11 mouse cellular contexts compared by ENCODE assay signal in genomic region chr5:118513005-118513404, GRCm38 (mm10). TPM values are rescaled to one million over a fixed set of nuclear protein-coding genes. Genes with fewer than 3 reads are reported as not detected.
DNase-seq lines count a peak whose midpoint lies in the region; ATAC-seq and TF ChIP-seq lines count a peak whose summit lies in the region.
"Had no signal": no experiment of that assay in that cellular context is flagged by ENCODE, and none has a peak within 500 bp of the region (broad histone marks: within the 10 kb centered on the region; RNA-seq: fewer than 3 reads in every experiment).

No protein-coding gene starts in this region.

- H3K4me1 ChIP-seq in kidney, postnatal 0 days (replicated peaks; ENCODE audit: insufficient read depth, low read length), result peaks cover 18% of the 10 kb centered on the region; the same call in 1 of the 2 replicates
- peaks cover 23% of the 10 kb centered on the region for H3K4me1 ChIP-seq in kidney, embryonic 14.5 days (ENCODE audit: control insufficient read depth, insufficient read depth, low read length)
- peaks cover 55% of the 10 kb centered on the region for H3K4me1 ChIP-seq in limb, embryonic 12.5 days (replicated peaks)

- 61% methylated on average over 1 of the region's 1 CpGs for WGBS in kidney, postnatal 0 days
- 59% methylated on average over 1 of the region's 1 CpGs for WGBS in kidney, embryonic 14.5 days
- 28% methylated on average over 1 of the region's 1 CpGs for WGBS in limb, embryonic 12.5 days

- no peak overlapping the region for H3K27ac ChIP-seq in kidney, postnatal 0 days
- H3K27ac ChIP-seq in kidney, embryonic 14.5 days (ENCODE audit: low read depth, low read length), result no peak overlapping the region
- H3K27ac ChIP-seq in limb, embryonic 12.5 days, result peak overlapping the region; percentile 92; the same call in 1 of the 2 replicates

- intact Hi-C loops in gastrocnemius, postnatal 36 days (cut with DNase I), result no loop called here

- no peak overlapping the region for H3K4me3 ChIP-seq in kidney, postnatal 0 days (replicated peaks; ENCODE audit: low read depth, low read length)
- H3K4me3 ChIP-seq in kidney, embryonic 14.5 days (ENCODE audit: low read length), result no peak overlapping the region
- H3K4me3 ChIP-seq in limb, embryonic 12.5 days (replicated peaks), result no peak overlapping the region; the same call in 1 of the 2 replicates

- H3K27me3 ChIP-seq in kidney, postnatal 0 days (ENCODE audit: insufficient read depth, low read length), result no peaks in the 10 kb centered on the region
- peaks cover 2% of the 10 kb centered on the region; the same call in 1 of the 2 replicates for H3K27me3 ChIP-seq in kidney, embryonic 14.5 days (ENCODE audit: control insufficient read depth, insufficient read depth, low read length)
- no peaks in the 10 kb centered on the region for H3K27me3 ChIP-seq in limb, embryonic 12.5 days

- ATAC-seq in kidney, postnatal 0 days (replicated peaks; ENCODE audit: low FRiP score, low read depth), result 0 out of 2 replicates have a peak, but pooled peaks have one; percentile 26
- no peak for ATAC-seq in kidney, embryonic 14.5 days (ENCODE audit: low FRiP score, low TSS enrichment)
- ATAC-seq in limb, embryonic 12.5 days (ENCODE audit: insufficient number of reproducible peaks, insufficient read depth, low FRiP score, low TSS enrichment, low read depth), result no peak

- no peak for TF ChIP-seq CTCF in kidney, postnatal 0 days (IDR thresholded peaks at IDR 0.05; ENCODE audit: low read depth)

- H3K9ac ChIP-seq in kidney, postnatal 0 days (ENCODE audit: low read depth, low read length), result no peak overlapping the region
- no peak overlapping the region for H3K9ac ChIP-seq in kidney, embryonic 14.5 days (ENCODE audit: low read depth, low read length)
- H3K9ac ChIP-seq in limb, embryonic 12.5 days (replicated peaks), result no peak overlapping the region

- DNase-seq in gastrocnemius, adult 18-20 months (ENCODE audit: low spot score), result peak; percentile 20
- DNase-seq in gastrocnemius, postnatal 36 days, result no peak
- DNase-seq in kidney, postnatal 0 days (ENCODE audit: low spot score), result no peak
- peak; percentile 35 for DNase-seq in 3T3-L1 (ENCODE audit: low read depth, low spot score)
- no peak for DNase-seq in cerebellum, postnatal 4 days (ENCODE audit: low spot score in 2 of 2)
- no peak for DNase-seq in B cell, adult 2 months
- DNase-seq: cerebellum, postnatal 36 days; thymus, postnatal 25 days had no signal

- H3K4me2 ChIP-seq in kidney, postnatal 0 days (ENCODE audit: low read length), result no peak overlapping the region
- H3K4me2 ChIP-seq in kidney, embryonic 14.5 days (replicated peaks; ENCODE audit: low read depth, low read length), result no peak overlapping the region
- 0 out of 2 replicates have a peak overlapping the region, but pooled peaks have one; percentile 60 for H3K4me2 ChIP-seq in limb, embryonic 12.5 days

- H3K36me3 ChIP-seq in kidney, postnatal 0 days (ENCODE audit: insufficient read depth, low read length), result no peaks in the 10 kb centered on the region
- no peaks in the 10 kb centered on the region for H3K36me3 ChIP-seq in kidney, embryonic 14.5 days (ENCODE audit: control insufficient read depth, insufficient read depth, low read length)
- no peaks in the 10 kb centered on the region for H3K36me3 ChIP-seq in limb, embryonic 12.5 days
- H3K36me3 ChIP-seq: G1E had no signal

- no peaks in the 10 kb centered on the region for H3K9me3 ChIP-seq in kidney, postnatal 0 days (replicated peaks; ENCODE audit: low read length)
- H3K9me3 ChIP-seq in kidney, embryonic 14.5 days (ENCODE audit: control insufficient read depth, low read length), result no peaks in the 10 kb centered on the region
- H3K9me3 ChIP-seq in limb, embryonic 12.5 days, result no peaks in the 10 kb centered on the region
- H3K9me3 ChIP-seq: G1E had no signal

RNA-seq across cellular contexts. Expression of gene Med13l, which starts 47.5 kb away (rescaled TPM):
- 10 to 100 TPM; 25.1 to 25.6 TPM for total RNA-seq in gastrocnemius, adult 18-20 months (2021)
- total RNA-seq in gastrocnemius, postnatal 36 days (2021), result 10 to 100 TPM; 20.4 to 22.4 TPM
- 7.0 and 7.8 TPM in 2 replicates for polyA plus RNA-seq in kidney, postnatal 0 days (2015; fragmentation: Nextera tagmentation; extraction: Ambion mirVana)
- polyA plus RNA-seq in kidney, embryonic 14.5 days (2014; fragmentation: Nextera tagmentation; extraction: Ambion mirVana), result 9.7 and 12.1 TPM in 2 replicates
- polyA plus RNA-seq in limb, embryonic 12.5 days (2016; fragmentation: Nextera tagmentation; extraction: Ambion mirVana), result 17.0 and 17.1 TPM in 2 replicates

Comparison
In these comparisons a context has a peak if more than half of its experiments do, and no peak if none do; other contexts are left out.
1. DNase-seq: peak in gastrocnemius, adult 18-20 months (single experiment) and 3T3-L1 (single experiment); none in gastrocnemius, postnatal 36 days (0 of 2), kidney, postnatal 0 days (single experiment), cerebellum, postnatal 4 days (0 of 2) and B cell, adult 2 months (0 of 2).